Mouse (Mus musculus): ENCODE results near the gene Zfp54. TPM values are rescaled to one million over a fixed set of nuclear protein-coding genes. Genes with fewer than 3 reads are reported as not detected.

Zfp54 gene
- polyA plus RNA-seq (2017; shearing (Covaris generic)): 15.2 TPM

DNA sequence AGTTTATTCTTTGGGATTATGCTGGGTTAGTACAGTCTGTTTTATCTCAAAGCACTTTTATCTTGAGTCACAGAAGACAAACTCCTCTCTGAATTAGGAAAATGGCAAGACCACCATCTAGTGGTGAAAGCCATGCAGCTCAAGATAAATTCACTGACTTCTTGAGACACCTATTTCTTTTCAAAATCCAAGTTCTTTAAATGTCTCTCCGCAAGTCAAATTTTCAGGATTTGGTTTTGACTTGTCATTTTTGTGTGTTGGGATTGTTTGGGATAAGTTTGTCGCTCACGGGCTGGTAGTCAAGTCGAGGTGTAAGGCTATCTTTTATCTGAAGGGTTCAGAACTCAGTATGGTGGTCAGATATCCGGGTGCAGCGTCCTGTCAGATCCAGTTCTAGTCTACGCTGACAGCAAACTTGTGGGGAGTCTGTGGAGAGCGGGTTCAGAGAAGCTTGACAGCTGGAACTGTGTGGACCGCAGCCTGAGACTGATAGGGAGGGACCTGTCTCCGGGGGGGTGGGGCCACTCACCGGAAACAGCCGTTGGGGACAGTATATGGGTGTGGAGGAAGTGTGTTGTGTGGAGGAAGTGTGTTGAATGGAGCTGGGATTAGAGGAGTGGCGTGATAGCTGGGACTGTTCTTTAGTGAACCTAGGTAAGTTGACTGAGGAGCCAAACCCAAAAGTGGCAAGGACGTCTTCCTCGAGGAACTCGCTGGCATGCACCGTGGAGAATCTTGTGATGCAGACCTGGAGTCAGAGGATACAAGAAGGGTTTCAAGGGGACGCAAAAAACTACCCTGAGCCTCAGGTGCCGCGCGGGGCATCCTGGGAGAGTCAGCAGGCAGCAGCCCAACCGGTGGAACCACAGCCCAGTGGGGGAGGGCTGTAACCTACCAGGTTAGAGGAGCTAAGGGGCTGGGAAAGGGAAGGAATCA is at the start of gene Zfp54:
Gene Zfp54 (plus strand): TSS at position 564 of the 936 bp plus-strand sequence.

DNA sequence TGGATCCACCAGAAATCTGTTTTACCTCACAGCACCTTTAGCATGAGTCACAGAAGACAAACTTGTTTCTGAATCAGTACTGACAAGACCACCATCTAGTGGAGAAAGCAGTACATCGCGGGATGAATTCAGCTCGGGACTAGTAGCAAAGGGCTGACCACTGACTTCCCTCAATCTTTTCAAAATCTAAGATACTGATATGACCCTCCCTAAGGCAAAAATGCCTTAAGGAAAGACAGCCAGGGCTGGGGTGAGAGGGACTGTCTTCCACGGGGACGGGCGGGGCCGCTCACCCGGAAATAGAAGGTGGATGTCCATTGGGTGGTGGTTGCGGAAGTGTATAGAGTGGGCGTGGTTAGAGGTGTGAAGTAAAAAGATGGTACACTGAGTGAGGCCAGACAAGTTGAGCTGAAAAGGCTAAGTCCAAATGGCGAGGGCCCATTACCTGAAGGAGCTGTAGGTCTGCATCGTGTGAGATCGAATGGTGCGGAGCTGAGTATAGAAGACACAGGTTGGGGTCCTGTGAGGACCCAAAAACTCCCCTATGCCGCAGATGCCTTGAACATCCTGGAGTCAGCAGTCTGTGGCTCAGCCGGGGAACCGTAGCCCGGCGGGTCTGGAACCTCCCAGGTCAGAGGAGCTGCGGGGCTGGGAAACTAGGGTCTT is 39.5 kb upstream of the Zfp54 start, which contains the start of gene Zfp677:
Gene Zfp677 (plus strand): TSS at position 358 of the 666 bp plus-strand sequence.

DNA sequence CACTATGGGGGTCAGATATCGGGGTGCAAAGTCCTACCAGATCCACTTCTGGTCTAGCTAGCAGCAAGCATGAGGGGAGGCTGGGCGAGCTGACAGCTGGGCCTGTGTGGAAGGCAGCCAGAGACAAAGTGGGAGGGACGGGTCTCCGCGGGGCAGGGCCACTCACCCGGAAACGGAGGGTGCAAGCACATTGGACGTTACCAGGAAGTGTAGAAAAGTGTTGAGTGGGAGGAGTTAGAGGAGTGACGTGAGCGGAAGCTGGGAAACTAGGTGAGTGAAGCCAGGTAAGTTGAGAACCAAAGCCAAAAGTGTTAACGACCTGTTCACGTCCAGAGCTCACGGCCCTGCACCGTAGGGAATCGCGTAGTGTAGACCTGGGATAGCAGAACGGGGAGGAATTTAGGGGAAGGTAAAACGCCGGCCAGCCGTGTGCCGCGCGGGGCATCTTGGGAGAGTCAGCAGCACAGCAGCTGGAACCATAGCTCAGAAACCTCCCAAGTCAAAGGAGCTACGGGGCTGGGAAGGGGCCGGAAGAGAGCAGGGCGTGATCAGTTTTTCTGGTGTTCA is 27.2 kb downstream of the Zfp54 start, which contains the start of gene Zfp51:
Gene Zfp51 (plus strand): TSS at position 237 of the 567 bp plus-strand sequence.

Other genes starting within 250 kb of the Zfp54 start
- gene Vmn1r234, start 197.1 kb upstream of the Zfp54 start, polyA plus RNA-seq (2017; shearing (Covaris generic)): not detected
- gene Vmn1r235, start 166.8 kb upstream of the Zfp54 start, polyA plus RNA-seq (2017; shearing (Covaris generic)): not detected
- gene Vmn1r236, start 140.3 kb upstream of the Zfp54 start, polyA plus RNA-seq (2017; shearing (Covaris generic)): not detected
- not detected for gene Vmn1r237, start 111.4 kb upstream of the Zfp54 start, polyA plus RNA-seq (2017; shearing (Covaris generic))
- gene Zfp677, start 39.5 kb upstream of the Zfp54 start, polyA plus RNA-seq (2017; shearing (Covaris generic)): 21.2 TPM
- gene Zfp51, start 27.1 kb downstream of the Zfp54 start, polyA plus RNA-seq (2017; shearing (Covaris generic)): 45.0 TPM
- 64.0 TPM for gene Zfp53, start 65.8 kb downstream of the Zfp54 start, polyA plus RNA-seq (2017; shearing (Covaris generic))
- 30.7 TPM for gene Zfp52, start 112.3 kb downstream of the Zfp54 start, polyA plus RNA-seq (2017; shearing (Covaris generic))
- gene Zfp948, start 143.8 kb downstream of the Zfp54 start, polyA plus RNA-seq (2017; shearing (Covaris generic)): 6.4 TPM
- 17.1 TPM for gene Zfp983, start 227.4 kb downstream of the Zfp54 start, polyA plus RNA-seq (2017; shearing (Covaris generic))

All from activated CD4-positive, CD25-positive, alpha-beta regulatory T cell, adult 9 weeks (primary cell).